Mouse (Mus musculus) frontal cortex, postnatal 25 days (tissue): Measurements from ENCODE around the gene Slc12a9.
A peak's percentile ranks its signal among the peaks of the same experiment; 100 is the strongest.

ENCODE experiments used
- DNase-seq, 2 experiments: peaks; one replicate each; pipeline ENCODE4 v3.0.0; 2022; ENCODE audit warnings: low spot score in 2 of 2

The Slc12a9 gene

DNA sequence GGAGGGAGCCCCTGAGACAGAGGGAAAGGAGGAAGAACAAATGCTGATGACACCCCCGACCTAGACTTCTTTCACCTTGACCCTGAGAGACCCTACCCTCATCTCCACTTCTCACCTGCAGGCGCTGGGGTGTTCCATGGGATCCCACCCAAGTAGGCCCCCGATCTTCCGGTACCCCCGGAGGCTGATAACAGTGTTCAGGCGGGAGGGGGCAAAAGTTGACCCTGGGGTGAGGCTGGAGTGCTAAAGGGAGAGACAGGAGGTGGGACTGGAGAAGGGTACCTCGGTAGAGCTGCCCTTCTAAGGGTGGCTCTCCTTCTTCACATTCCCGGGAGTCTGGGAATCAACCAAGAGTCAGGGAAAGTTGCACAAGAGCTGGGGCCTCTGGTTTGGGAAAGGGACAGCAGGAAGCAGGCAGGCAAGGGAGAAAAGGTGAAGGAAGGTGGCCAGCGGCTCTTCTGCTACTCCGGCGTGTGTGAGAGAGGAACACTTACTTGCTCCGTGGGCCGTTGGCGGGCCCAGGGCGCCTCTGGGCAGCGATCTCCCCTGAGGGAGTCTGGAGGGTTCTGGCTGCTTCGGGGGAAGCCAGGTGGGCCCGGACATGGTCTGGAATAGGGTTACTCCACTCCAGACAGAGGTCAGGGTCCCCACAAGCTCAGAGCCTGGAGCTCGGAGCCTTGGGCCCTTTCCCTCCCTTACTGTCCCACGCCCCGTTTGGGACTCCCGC, 19.8 kb downstream of the Slc12a9 start:
- no peak for DNase-seq

DNA sequence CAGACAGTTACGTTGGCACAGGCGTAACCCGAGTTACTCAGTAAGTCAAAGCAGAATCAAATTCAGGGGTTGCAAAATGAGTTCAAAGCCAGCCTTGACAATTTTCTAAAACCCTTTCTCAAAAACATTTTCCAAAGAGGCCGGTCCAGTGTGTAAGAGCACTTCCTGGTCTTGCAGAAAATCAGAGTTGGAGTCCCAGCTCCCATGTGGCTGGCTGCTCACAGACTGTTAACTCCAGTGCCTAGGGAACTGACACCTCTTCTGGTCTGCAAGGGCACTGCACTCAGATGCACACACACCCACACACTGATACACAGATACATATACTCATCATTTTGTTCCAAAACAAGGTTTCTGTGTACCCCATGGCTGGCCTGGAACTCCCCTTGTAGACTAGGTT, 25.0 kb downstream of the Slc12a9 start:
- no peak for DNase-seq

DNA sequence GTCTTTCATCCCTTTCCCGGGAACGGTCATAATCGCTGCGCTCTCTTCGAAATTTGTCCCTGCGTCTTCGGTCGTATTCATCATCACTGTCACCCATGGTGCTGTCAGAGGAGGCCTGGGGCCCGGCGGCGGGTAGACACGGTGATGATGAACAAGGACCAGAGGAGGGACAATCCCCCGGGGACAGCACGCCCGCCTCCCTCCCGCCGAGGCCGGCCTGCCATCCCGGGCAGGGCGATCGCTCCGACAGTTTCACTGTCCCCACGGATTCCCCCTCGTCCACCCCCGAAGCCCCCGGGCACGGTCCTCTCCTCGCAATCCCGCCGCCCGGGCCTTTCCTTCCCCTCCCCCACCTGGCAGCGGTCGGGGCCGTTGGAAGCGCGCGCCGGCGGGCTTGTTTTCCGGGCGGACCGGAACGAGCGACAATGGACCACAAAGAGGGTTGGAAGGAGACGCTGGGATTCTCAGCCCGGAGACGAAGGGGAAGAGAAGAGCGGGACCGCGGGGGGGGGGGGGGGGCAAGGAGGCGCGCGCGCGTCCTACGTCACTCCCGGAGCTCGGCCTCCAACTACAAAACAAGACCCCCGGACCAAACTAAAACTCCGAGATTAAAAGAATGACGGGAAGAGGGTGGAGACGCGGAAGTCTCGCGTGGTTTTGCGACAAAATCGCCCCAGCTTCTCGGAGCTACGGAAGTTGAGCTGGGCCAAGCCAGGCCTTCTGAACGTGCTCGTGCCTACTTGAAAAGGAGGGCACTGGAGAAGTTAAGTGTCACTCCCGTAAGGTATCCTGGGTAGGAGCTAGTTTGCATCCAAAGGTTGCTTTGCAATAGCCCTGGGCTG, 26.1 kb downstream of the Slc12a9 start, which contains the start of gene Srrt:
TSS of gene Srrt (minus strand) at position 604 of the 842 bp plus-strand sequence.
- peak; percentile 75 to 86 for DNase-seq

DNA sequence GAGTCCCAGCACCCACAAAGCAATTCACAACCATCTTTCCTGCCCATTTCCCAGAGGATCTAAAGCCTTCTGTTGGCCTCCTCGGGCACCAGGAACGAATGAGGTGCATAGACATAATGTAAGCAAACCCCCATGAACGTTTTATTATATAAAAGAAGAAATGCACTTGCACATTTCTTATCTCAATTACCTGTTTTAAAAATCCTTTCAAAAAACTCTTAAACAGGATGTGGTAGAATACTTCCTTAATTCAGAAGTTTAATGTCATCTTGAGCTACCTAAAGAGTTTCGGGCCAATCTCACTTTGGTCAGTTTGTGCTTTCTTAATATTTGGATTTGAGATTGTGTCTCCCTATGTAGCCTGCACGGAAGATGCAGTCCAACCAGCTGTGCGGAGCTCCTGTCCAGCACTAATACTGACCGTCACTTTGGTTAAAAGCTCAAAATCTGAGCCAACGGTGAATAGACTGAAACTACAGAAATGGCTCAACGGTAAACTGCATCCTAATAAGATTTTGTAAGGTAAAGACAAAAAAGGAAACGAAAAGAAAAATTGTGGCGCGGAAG, 26.9 kb downstream of the Slc12a9 start:
- DNase-seq, result no peak

DNA sequence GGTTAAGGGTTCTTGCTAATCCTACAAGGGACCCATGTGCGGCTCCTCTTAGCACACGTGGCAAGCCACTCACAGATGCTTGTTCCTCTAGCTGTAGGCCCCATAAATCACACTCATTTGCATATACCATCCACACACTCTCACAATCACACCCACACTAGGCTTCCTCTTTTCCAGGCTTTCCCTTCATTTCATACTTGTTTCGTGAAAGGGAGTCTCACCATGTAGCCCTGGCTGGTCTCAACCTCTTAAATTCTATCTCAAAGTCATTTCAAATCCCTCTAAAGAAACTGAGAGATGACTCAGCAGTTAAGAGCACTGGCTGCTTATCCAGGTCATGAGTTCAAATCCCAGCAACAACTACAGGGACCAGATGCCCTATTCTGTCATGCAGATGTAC, 27.6 kb downstream of the Slc12a9 start:
- no peak for DNase-seq

DNA sequence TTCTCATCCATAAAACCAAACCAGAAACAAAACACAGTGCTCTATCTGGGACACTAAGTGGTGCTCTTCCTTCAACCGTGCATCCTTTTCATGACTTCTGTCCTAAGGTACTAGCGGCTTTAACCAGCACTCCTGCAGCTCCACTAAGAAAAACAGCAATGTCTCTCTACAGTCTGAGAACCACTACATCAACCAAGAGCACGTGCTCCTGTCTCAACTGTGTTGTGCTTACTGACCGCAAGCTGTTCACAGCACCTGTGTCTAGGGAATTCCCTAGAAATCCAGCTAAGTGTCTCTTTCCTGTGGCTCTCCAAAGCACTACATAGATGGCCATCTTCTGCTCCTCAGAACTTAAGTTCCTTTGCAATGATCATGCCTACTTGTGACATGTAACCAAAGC, 28.6 kb downstream of the Slc12a9 start:
- DNase-seq, result no peak

DNA sequence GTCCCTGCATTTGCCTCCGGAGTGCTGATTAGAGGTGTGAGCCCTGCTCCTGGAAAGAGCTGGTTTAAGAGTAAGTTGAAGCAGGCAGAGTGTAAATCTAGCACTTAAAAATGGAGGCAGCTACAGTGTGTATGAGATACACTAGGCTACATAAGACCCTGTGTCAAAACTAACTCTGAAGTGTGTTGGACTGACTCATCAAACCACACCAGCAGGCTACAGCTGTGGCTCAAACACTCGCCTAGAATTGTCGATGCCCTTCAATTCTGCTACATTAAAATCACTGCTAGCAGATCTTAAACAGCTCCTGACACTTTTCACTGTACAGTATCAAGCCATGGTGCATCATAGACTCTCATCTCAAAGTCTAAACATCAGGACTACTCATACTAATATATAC, 29.2 kb downstream of the Slc12a9 start:
- no peak for DNase-seq

DNA sequence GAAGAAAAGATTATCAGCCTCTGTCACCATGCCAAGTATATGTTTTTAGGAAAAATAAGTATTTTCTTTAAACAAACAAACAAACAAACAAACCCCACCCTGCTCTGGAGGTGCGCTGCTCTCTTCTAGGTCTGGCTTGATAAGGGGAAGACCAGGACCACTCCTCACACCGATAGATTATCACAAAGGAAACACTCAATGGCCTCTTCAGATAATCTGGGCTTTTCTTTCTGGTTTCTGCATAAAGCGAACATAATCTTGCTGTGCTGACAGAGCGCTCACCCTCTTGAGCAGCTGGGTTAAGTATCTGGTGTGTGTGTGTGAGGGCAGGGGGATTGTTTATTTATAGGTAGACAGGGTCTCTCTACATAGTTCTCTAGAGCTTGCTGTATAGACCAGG, 29.8 kb downstream of the Slc12a9 start:
- DNase-seq, result no peak

DNA sequence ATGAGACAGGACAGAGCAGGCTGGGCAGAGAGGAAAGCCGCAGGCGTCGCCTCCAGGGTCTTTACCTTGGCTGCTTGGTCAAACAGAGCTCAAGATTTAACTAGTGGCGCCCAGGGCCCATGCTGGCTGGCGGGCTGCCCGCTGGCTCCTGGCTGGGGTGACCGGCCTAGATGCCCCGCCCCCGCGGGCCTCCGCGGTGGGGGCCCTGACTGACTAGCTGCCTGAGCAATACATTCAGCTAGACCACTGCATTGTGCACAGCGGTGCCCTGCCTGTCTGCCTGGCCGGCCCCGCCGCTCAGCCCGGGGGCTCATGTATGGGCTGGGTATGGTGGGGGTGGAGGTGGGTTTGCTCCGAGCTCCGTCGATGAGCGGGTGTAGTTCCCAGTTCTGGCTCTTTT, 32.1 kb downstream of the Slc12a9 start:
- DNase-seq, result no peak

DNA sequence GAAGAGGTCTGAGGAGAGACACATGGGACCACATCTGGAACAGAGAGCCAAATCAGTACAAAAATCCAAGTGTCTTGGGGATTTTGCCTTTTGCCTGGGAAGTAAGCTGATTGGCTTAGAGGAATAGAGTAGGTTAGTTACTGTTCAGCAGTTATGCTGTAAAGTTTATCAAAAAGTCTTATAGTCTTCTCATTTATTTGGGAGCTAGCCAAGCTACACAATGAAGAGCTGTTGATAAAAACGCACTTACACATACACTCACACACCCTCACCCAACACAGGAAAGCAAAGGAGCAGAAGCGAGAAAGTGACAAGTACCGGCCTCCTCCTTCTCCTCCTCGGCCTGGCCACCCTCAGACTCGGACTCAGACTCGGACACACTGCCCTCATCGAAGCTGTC, 34.2 kb downstream of the Slc12a9 start:
- DNase-seq, result no peak

DNA sequence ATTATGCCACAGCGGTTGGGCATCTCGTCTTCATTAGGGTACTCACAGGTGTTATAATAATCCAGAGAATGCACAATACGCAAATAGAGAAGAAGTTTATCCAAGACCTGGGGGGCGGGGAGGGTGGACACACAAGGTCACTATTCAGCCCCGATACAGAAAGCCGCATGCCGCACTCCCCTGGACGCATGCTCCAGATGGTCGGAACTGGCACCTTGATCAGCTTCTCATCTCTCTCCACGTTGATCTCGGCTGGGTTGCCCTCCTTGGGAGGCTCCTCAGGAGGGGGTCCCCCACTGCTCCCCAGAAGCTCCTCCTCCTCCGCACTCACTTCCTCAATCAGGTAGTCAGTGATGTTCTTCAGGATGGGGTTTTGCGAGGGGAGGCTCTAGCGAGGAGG, 36.3 kb downstream of the Slc12a9 start:
- DNase-seq, result no peak

DNA sequence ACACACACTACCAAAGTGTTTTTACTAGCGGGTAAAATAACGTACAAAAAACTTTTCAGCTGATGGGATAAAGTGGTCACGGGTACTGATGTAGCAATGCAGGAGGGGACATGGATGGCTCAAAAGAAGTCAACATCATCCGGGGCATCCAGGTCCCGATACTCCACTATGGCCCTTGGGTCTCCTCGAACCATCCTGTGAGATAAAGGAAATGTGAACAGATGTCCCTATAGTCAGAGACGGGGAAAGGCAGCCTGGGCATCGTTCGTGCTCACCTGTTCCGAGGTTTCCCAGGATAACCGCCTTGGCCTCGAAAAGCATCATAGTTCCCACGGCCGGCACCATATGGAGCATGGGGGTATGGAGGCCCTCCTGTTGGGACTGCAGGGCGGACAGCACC, 37.7 kb downstream of the Slc12a9 start:
- no peak for DNase-seq

DNA sequence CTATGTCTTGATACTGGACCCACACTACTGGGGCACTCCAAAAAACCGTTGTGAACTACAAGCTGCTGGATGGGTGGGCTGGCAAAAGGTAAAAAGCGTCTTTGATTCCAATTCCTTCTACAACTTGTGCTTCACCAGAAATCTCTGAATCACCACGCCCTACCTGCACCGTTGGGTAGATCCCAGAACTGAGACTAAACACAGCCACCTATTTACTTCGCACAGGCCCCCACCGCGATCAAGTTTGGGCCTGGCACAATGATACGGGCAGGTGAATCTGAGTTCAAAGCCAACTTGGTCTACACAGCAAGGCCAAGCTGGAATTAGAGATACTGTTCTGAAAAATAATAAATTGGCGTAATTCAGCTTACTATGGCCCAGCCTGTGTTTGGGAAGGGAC, 38.1 kb downstream of the Slc12a9 start:
- DNase-seq, result no peak

DNA sequence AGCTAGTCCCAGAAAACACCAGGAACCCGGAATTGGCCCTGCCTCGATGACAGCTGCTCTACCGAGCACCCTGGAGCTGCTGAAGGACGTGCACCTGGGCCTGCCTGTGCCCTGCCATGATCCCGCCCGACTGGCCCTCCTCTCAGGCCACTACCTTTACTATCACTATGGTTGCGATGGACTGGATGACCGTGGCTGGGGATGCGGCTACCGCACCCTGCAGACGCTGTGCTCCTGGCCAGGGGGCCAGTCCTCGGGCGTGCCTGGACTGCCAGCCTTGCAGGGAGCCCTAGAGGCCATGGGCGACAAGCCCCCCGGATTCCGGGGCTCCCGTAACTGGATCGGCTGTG, 38.7 kb downstream of the Slc12a9 start:
- no peak for DNase-seq

DNA sequence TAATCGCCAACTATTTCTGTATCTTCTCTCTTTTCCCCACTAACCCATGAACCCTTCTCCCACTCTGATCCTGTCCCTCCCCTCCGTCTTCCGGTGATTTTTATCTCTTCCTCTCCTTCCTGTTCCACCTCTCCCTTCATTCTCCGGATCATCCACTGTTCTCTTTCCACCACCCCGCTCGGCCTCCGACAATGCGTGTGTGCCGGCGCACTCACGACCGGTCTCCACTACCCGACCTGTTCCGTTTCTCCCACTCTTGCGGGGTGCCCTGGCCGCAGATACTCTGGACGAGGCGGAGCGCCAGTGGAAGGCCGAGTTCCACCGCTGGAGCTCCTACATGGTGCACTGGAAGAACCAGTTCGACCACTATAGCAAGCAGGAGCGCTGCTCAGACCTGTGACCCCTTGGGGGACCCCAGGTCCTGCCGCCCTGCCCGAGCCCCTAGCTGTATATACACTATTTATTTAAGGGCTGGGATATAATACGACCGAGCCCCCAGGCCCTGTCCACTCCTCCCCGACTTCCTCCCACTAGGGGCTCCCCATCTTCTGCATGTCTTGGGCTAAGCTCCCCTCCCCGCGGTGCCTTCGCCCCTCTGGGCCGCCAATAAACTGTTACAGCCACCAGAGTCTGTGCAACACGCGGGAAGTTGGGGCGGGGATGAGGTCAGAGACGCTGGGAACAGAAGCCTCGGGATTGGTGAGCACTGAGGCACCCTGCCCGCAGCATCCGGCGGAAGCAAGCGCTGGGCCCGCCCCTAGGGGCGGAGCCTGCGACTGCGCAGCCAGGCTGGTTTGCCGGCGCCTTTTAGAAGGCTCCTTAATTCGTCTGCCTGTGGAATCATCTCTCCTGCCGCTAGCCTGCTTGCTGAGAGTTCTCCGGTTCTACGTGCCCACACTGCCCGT, 39.3 kb downstream of the Slc12a9 start, which contains the start of gene Ufsp1:
TSS of gene Ufsp1 (plus strand) at position 791 of the 905 bp plus-strand sequence.
- peak; percentile 89 to 90 for DNase-seq

DNA sequence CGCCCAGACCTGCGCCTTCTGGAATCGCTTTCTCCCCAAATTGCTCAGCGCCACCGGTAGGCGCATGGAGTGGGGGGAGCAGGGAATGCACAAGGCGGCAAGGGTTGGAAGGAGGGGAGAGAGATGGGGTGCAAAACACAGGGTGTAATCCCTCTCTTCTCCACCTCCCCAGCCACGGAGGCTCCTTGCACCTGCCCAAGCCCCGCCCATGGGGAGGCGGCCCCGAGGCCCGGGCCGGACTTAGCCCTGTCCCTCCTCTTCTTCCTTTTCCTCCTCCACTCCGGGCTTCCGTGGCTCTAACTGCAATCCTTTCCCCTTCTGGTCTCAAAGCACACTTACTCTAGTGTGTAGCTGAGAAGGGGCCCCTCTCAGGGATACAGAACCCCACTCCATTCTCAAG, 40.1 kb downstream of the Slc12a9 start:
- peak in 1 of 2 experiments; percentile 59 for DNase-seq

DNA sequence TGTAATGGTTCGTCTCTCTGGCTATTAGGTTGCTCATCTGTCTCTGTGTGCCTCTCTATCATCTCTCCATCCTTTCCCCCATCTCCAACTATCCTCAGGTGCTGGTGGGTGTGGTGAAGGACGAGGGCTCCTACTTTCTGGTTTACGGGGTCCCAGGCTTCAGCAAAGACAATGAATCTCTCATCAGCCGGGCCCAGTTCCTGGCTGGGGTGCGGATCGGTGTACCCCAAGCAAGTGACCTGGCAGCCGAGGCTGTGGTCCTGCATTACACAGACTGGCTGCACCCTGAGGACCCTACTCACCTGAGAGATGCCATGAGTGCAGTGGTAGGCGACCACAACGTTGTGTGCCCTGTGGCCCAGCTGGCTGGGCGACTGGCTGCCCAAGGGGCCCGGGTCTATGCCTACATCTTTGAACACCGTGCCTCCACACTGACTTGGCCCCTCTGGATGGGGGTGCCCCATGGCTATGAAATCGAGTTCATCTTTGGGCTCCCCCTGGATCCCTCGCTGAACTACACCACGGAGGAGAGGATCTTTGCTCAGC, 41.9 kb downstream of the Slc12a9 start:
- no peak for DNase-seq

DNA sequence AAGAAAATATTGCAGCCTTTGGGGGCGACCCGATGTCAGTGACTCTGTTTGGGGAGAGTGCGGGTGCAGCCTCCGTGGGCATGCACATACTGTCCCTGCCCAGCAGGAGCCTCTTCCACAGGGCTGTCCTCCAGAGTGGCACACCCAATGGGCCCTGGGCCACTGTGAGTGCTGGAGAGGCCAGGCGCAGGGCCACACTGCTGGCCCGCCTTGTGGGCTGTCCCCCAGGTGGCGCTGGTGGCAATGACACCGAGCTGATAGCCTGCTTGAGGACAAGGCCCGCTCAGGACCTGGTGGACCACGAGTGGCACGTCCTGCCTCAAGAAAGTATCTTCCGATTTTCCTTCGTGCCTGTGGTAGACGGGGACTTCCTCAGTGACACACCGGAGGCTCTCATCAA, 42.7 kb downstream of the Slc12a9 start:
- no peak for DNase-seq

DNA sequence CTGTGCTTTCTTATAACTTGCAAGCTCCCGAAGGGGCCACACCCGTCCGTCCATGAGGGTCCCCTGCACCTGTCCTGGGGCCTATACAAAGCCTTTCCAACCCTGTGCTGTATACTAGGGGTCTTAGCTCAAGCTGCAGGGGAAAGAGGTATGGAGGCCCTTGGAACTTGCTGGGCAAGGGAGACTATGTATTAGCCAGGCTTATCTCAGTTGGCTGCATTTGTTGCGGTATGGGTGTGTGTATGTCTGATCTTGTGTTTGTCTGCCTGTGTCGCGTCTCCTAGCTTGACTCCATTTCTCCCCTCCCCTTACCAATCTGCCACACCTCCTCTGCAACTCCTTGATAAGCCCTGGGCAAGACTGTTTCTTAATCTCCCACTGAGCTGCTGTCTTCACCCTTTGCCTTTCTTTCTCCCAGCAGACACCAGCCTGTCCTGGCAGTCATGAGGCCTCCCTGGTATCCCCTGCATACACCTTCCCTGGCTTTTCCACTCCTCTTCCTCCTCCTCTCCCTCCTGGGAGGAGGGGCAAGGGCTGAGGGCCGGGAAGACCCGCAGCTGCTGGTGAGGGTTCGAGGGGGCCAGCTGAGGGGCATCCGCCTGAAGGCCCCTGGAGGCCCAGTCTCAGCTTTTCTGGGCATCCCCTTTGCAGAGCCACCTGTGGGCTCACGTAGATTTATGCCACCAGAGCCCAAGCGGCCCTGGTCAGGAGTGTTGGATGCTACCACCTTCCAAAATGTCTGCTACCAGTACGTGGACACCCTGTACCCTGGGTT, 43.6 kb downstream of the Slc12a9 start:
- DNase-seq, result no peak

DNA sequence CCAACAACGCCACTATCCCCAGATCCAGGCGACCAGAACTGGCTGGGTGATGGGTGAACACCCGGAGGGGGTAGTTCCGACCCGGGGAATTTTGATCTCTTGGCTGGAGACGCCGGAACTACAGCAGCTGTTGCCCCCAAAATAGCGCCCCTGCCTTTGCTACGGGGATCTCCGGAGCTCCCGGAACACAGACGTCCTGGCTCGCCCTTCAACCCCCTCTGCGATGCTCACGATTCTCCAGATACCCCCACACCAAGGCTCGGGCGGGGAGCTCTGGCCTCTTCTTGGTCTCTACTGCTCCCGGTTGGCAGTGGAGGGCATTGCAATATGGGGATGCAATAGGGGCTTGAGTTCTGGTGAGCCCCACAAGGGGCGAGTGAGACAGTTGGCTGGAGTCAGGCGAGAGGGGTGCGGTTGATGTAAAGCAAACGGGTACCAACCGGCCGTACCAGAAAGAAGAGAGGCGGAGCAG, 44.4 kb downstream of the Slc12a9 start:
- peak in 1 of 2 experiments; percentile 45 for DNase-seq
